Mouse (Mus musculus): ENCODE data around the gene Mbd4. TPM values are rescaled to one million over a fixed set of nuclear protein-coding genes. Genes with fewer than 3 reads are reported as not detected.
"Not testable (repeated sequence)": the region's sequence is repeated elsewhere in the genome, so short reads cannot be mapped to it uniquely, and the experiment has no call there.

The Mbd4 gene
- polyA plus RNA-seq, 1 experiment from 2014 or later = 18.2 TPM

- H3K27me3 ChIP-seq (replicated peaks) = no peaks in the 10 kb centered on the region
- no peak overlapping the region for H3K4me3 ChIP-seq
- H3K9me3 ChIP-seq = no peaks in the 10 kb centered on the region
- no peak overlapping the region for H3K4me2 ChIP-seq (replicated peaks)
- H3K36me3 ChIP-seq = no peaks in the 10 kb centered on the region
- no peak overlapping the region for H3K9ac ChIP-seq
- no peaks in the 10 kb centered on the region for H3K4me1 ChIP-seq
- H3K27ac ChIP-seq = no peak overlapping the region
- WGBS = 86% methylated on average over 6 of the region's 6 CpGs
- ATAC-seq (ENCODE audit: low FRiP score, low read depth) = no peak
Measured at GRCm38 (mm10) chr6:115830779-115831601, 22.2 kb downstream of the Mbd4 start.

- WGBS = 4% methylated on average over 6 of the region's 11 CpGs
- not testable (repeated sequence) for H3K4me1 ChIP-seq; H3K36me3 ChIP-seq; H3K4me3 ChIP-seq; H3K9me3 ChIP-seq; H3K9ac ChIP-seq; H3K27ac ChIP-seq; H3K27me3 ChIP-seq (replicated peaks)
- peak; percentile 90 for ATAC-seq (ENCODE audit: low FRiP score, low read depth)
- peak overlapping the region; percentile 37 for H3K4me2 ChIP-seq (replicated peaks)
Measured at GRCm38 (mm10) chr6:115823850-115824464, 29.2 kb downstream of the Mbd4 start.

- WGBS = 88% methylated on average over 8 of the region's 8 CpGs
- Histone ChIP-seq H3K9me3 (no peaks in the 10 kb centered on the region), H3K36me3 (no peaks in the 10 kb centered on the region)
Measured at GRCm38 (mm10) chr6:115821216-115821993, 31.8 kb downstream of the Mbd4 start.

GRCm38 (mm10) chr6:115818129-115818528 is 35.0 kb downstream of the Mbd4 start:
- 81% methylated on average over 2 of the region's 2 CpGs for WGBS
- Histone ChIP-seq H3K27ac (no peak overlapping the region), H3K4me1 (no peaks in the 10 kb centered on the region), H3K4me3 (no peak overlapping the region), H3K9ac (no peak overlapping the region), H3K36me3 (no peaks in the 10 kb centered on the region), H3K27me3 (replicated peaks) (0 out of 2 replicates have a peak, but pooled peaks cover 3% of the 10 kb centered on the region), H3K4me2 (replicated peaks) (no peak overlapping the region), H3K9me3 (no peaks in the 10 kb centered on the region)
- no peak for ATAC-seq (ENCODE audit: low FRiP score, low read depth)

More at GRCm38 (mm10) chr6:115821216-115821993, 31.8 kb downstream of the Mbd4 start:
- Histone ChIP-seq H3K4me3 (no peak overlapping the region), H3K27ac (no peak overlapping the region), H3K27me3 (replicated peaks) (0 out of 2 replicates have a peak, but pooled peaks cover 3% of the 10 kb centered on the region), H3K4me1 (no peaks in the 10 kb centered on the region), H3K9ac (no peak overlapping the region), H3K4me2 (replicated peaks) (no peak overlapping the region)
- ATAC-seq (ENCODE audit: low FRiP score, low read depth) = no peak

GRCm38 (mm10) chr6:115815041-115815440 is 38.1 kb downstream of the Mbd4 start:
- 78% methylated on average over 4 of the region's 4 CpGs for WGBS
- Histone ChIP-seq H3K9ac (no peak overlapping the region), H3K4me2 (replicated peaks) (no peak overlapping the region), H3K36me3 (no peaks in the 10 kb centered on the region), H3K27ac (no peak overlapping the region), H3K4me3 (no peak overlapping the region), H3K4me1 (no peaks in the 10 kb centered on the region), H3K27me3 (replicated peaks) (no peaks in the 10 kb centered on the region), H3K9me3 (no peaks in the 10 kb centered on the region)
- no peak for ATAC-seq (ENCODE audit: low FRiP score, low read depth)

GRCm38 (mm10) chr6:115814104-115814503 is 39.1 kb downstream of the Mbd4 start:
- no peaks in the 10 kb centered on the region for H3K36me3 ChIP-seq
- H3K27ac ChIP-seq = no peak overlapping the region
- H3K4me1 ChIP-seq = no peaks in the 10 kb centered on the region
- H3K9me3 ChIP-seq = no peaks in the 10 kb centered on the region
- H3K4me3 ChIP-seq = no peak overlapping the region
- no peak overlapping the region for H3K4me2 ChIP-seq (replicated peaks)
- 37% methylated on average over 4 of the region's 4 CpGs for WGBS
- 0 out of 2 replicates have a peak, but pooled peaks have one; percentile 21 for ATAC-seq (ENCODE audit: low FRiP score, low read depth)
- H3K9ac ChIP-seq = no peak overlapping the region
- no peaks in the 10 kb centered on the region for H3K27me3 ChIP-seq (replicated peaks)

GRCm38 (mm10) chr6:115811606-115812005 is 41.6 kb downstream of the Mbd4 start:
- Histone ChIP-seq H3K9ac (no peak overlapping the region), H3K4me3 (no peak overlapping the region)
- ATAC-seq (ENCODE audit: low FRiP score, low read depth) = no peak

GRCm38 (mm10) chr6:115808488-115809231 is 44.5 kb downstream of the Mbd4 start, which contains the start of gene Rpl32:
TSS of gene Rpl32 (minus strand) at chr6:115808747.
- Histone ChIP-seq H3K9me3 (no peaks in the 10 kb centered on the region), H3K27me3 (replicated peaks) (no peaks in the 10 kb centered on the region), H3K36me3 (peaks cover 37% of the 10 kb centered on the region), H3K4me1 (peaks cover 20% of the 10 kb centered on the region), H3K27ac (peak within 1 kb of the TSS; percentile 96), H3K4me2 (replicated peaks) (peak within 1 kb of the TSS; percentile 89), H3K9ac (peak within 1 kb of the TSS; percentile 98), H3K4me3 (peak within 1 kb of the TSS; percentile 97)
- under 1% methylated on average over 47 of the region's 47 CpGs for WGBS
- peak; percentile 83 for ATAC-seq (ENCODE audit: low FRiP score, low read depth)

More at GRCm38 (mm10) chr6:115811606-115812005, 41.6 kb downstream of the Mbd4 start:
- Histone ChIP-seq H3K27me3 (replicated peaks) (no peaks in the 10 kb centered on the region), H3K4me1 (peaks cover 9% of the 10 kb centered on the region), H3K4me2 (replicated peaks) (no peak overlapping the region), H3K27ac (no peak overlapping the region), H3K9me3 (no peaks in the 10 kb centered on the region), H3K36me3 (peaks cover 9% of the 10 kb centered on the region)
- 71% methylated on average over 8 of the region's 8 CpGs for WGBS

GRCm38 (mm10) chr6:115808196-115808487 is 45.0 kb downstream of the Mbd4 start:
- H3K27me3 ChIP-seq (replicated peaks) = no peaks in the 10 kb centered on the region
- ATAC-seq (ENCODE audit: low FRiP score, low read depth) = no peak
- H3K36me3 ChIP-seq = peaks cover 39% of the 10 kb centered on the region
- peak overlapping the region; percentile 96 for H3K27ac ChIP-seq
- H3K4me1 ChIP-seq = peaks cover 20% of the 10 kb centered on the region
- WGBS = under 1% methylated on average over 22 of the region's 22 CpGs
- H3K4me3 ChIP-seq = peak overlapping the region; percentile 97
- peak overlapping the region; percentile 98 for H3K9ac ChIP-seq
- no peaks in the 10 kb centered on the region for H3K9me3 ChIP-seq
- H3K4me2 ChIP-seq (replicated peaks) = peak overlapping the region; percentile 89

- H3K4me1 ChIP-seq = peaks cover 20% of the 10 kb centered on the region
- H3K9me3 ChIP-seq = no peaks in the 10 kb centered on the region
- H3K27ac ChIP-seq = peak overlapping the region; percentile 96; the same call in 1 of the 2 replicates
- H3K4me2 ChIP-seq (replicated peaks) = peak overlapping the region; percentile 89
- H3K36me3 ChIP-seq = peaks cover 42% of the 10 kb centered on the region
- no peaks in the 10 kb centered on the region for H3K27me3 ChIP-seq (replicated peaks)
- 4% methylated on average over 15 of the region's 15 CpGs for WGBS
- peak overlapping the region; percentile 98 for H3K9ac ChIP-seq
- no peak for ATAC-seq (ENCODE audit: low FRiP score, low read depth)
- peak overlapping the region; percentile 97 for H3K4me3 ChIP-seq
Measured at GRCm38 (mm10) chr6:115807464-115808195, 45.5 kb downstream of the Mbd4 start.

Data from neural tube, embryonic 12.5 days (tissue).